Mouse (Mus musculus) thymus, adult 2 months (tissue): ENCODE results near the gene Stk24.

ENCODE experiments used
- CTCF ChIP-seq: fragments of 200-500 bp; IDR thresholded peaks from 2 replicates; pipeline ENCODE4 v1.5.1; 2012; ENCODE audit warnings: mild to moderate bottlenecking, control low read depth, low read length, moderate library complexity, borderline replicate concordance; ENCODE audit not compliant: control insufficient read depth, poor library complexity, insufficient read depth; ENCODE audit errors: extremely low read depth
- POLR2A ChIP-seq: fragments of 200-500 bp; IDR thresholded peaks from 2 replicates; pipeline ENCODE4 v1.6.1; 2012; ENCODE audit warnings: mild to moderate bottlenecking, low read length, control low read depth, moderate library complexity; ENCODE audit not compliant: control insufficient read depth, poor library complexity, insufficient read depth; ENCODE audit errors: extremely low read depth

GRCm38 (mm10) chr14:121349291-121349690 is 30.5 kb downstream of the Stk24 start:
- no peak for TF ChIP-seq CTCF
- TF ChIP-seq POLR2A: no peak
